Mouse (Mus musculus): ENCODE measurements around the gene Mylk4.

GRCm38 (mm10) chr13:32748421-32748820 lies 35.3 kb downstream of the Mylk4 start:
- TF ChIP-seq CTCF (IDR thresholded peaks at IDR 0.05; ENCODE audit: low read depth) (no peak), EP300 (IDR thresholded peaks at IDR 0.05; ENCODE audit: low read depth) (no peak)
